Mouse (Mus musculus): Measurements from ENCODE around the gene Col7a1. TPM values are rescaled to one million over a fixed set of nuclear protein-coding genes. Genes with fewer than 3 reads are reported as not detected.

Col7a1 gene
- polyA plus RNA-seq, 1 experiment from 2014 or later, result 7.7 TPM

- peaks cover 29% of the 10 kb centered on the region for H3K36me3 ChIP-seq
- H3K9ac ChIP-seq, result no peak overlapping the region
- WGBS, result 80% methylated on average over 5 of the region's 5 CpGs
- H3K27ac ChIP-seq, result no peak overlapping the region
- H3K4me3 ChIP-seq, result no peak overlapping the region
- H3K4me1 ChIP-seq, result no peaks in the 10 kb centered on the region
- no peak for ATAC-seq (ENCODE audit: low FRiP score, low read depth)
- no peaks in the 10 kb centered on the region for H3K9me3 ChIP-seq
- no peaks in the 10 kb centered on the region for H3K27me3 ChIP-seq
- no peak overlapping the region for H3K4me2 ChIP-seq (replicated peaks)
Observed at GRCm38 (mm10) chr9:109028919-109029318, 75.5 kb downstream of the Col7a1 start.

- H3K4me3 ChIP-seq, result no peak overlapping the region
- H3K27ac ChIP-seq, result no peak overlapping the region
- H3K36me3 ChIP-seq, result peaks cover 23% of the 10 kb centered on the region
- no peak overlapping the region for H3K9ac ChIP-seq
- whole genome bisulfite sequencing, result 67% methylated on average over 3 of the region's 3 CpGs
- no peaks in the 10 kb centered on the region for H3K9me3 ChIP-seq
- H3K4me2 ChIP-seq (replicated peaks), result no peak overlapping the region
- no peaks in the 10 kb centered on the region for H3K4me1 ChIP-seq
- no peaks in the 10 kb centered on the region for H3K27me3 ChIP-seq
- ATAC-seq (ENCODE audit: low FRiP score, low read depth), result no peak
Observed at GRCm38 (mm10) chr9:109030312-109030711, 76.9 kb downstream of the Col7a1 start.

GRCm38 (mm10) chr9:109031001-109031400, 77.6 kb downstream of the Col7a1 start:
- Histone ChIP-seq H3K4me2 (replicated peaks) (no peak overlapping the region), H3K27ac (no peak overlapping the region), H3K36me3 (peaks cover 17% of the 10 kb centered on the region), H3K9me3 (no peaks in the 10 kb centered on the region), H3K27me3 (no peaks in the 10 kb centered on the region), H3K4me1 (no peaks in the 10 kb centered on the region), H3K4me3 (no peak overlapping the region), H3K9ac (no peak overlapping the region)
- WGBS, result 92% methylated on average over 7 of the region's 7 CpGs
- no peak for ATAC-seq (ENCODE audit: low FRiP score, low read depth)

- H3K27ac ChIP-seq, result no peak overlapping the region
- 83% methylated on average over 8 of the region's 8 CpGs for WGBS
- no peak for ATAC-seq (ENCODE audit: low FRiP score, low read depth)
- H3K36me3 ChIP-seq, result peaks cover 14% of the 10 kb centered on the region
- H3K4me3 ChIP-seq, result no peak overlapping the region
- H3K9me3 ChIP-seq, result no peaks in the 10 kb centered on the region
- H3K27me3 ChIP-seq, result no peaks in the 10 kb centered on the region
- no peaks in the 10 kb centered on the region for H3K4me1 ChIP-seq
- H3K4me2 ChIP-seq (replicated peaks), result no peak overlapping the region
- no peak overlapping the region for H3K9ac ChIP-seq
Observed at GRCm38 (mm10) chr9:109031686-109032085, 78.3 kb downstream of the Col7a1 start.

GRCm38 (mm10) chr9:109032435-109032834, 79.0 kb downstream of the Col7a1 start:
- Histone ChIP-seq H3K9me3 (no peaks in the 10 kb centered on the region), H3K4me1 (no peaks in the 10 kb centered on the region), H3K27ac (no peak overlapping the region), H3K4me2 (replicated peaks) (no peak overlapping the region), H3K36me3 (peaks cover 12% of the 10 kb centered on the region), H3K4me3 (no peak overlapping the region), H3K27me3 (no peaks in the 10 kb centered on the region), H3K9ac (no peak overlapping the region)
- no peak for ATAC-seq (ENCODE audit: low FRiP score, low read depth)
- 89% methylated on average over 6 of the region's 6 CpGs for WGBS

MicroRNA genes within 50 kb of the gene (microRNA counts, 519-probe panel; counts per million panel counts)
- not detected for microRNA mmu-miR-711

Small RNAs within 50 kb of the gene (microRNA-seq; reads per million reads assigned to microRNA genes)
- not detected for gene Mir711

Other genes with a start within 250 kb of the Col7a1 start
- gene Ip6k2, start 169.8 kb upstream of the Col7a1 start, polyA plus RNA-seq (2015; fragmentation: Nextera tagmentation; extraction: Ambion mirVana), result 149 and 152 TPM in 2 replicates
- 17.2 and 22.5 TPM in 2 replicates for gene Nckipsd, start 145.2 kb upstream of the Col7a1 start, polyA plus RNA-seq (2015; fragmentation: Nextera tagmentation; extraction: Ambion mirVana)
- gene Celsr3, start 127.3 kb upstream of the Col7a1 start, polyA plus RNA-seq (2015; fragmentation: Nextera tagmentation; extraction: Ambion mirVana), result 0.09 and 0.13 TPM in 2 replicates
- gene Slc26a6, start 100.3 kb upstream of the Col7a1 start, polyA plus RNA-seq (2015; fragmentation: Nextera tagmentation; extraction: Ambion mirVana), result 19.0 and 19.6 TPM in 2 replicates
- not detected in 2 replicates for gene Tmem89, start 39.0 kb upstream of the Col7a1 start, polyA plus RNA-seq (2015; fragmentation: Nextera tagmentation; extraction: Ambion mirVana)
- 437 and 447 TPM in 2 replicates for gene Uqcrc1, start 17.0 kb upstream of the Col7a1 start, polyA plus RNA-seq (2015; fragmentation: Nextera tagmentation; extraction: Ambion mirVana)
- 0.22 and 0.33 TPM in 2 replicates for gene Ucn2, start 32.4 kb downstream of the Col7a1 start, polyA plus RNA-seq (2015; fragmentation: Nextera tagmentation; extraction: Ambion mirVana)
- 12.3 and 14.6 TPM in 2 replicates for gene Pfkfb4, start 38.2 kb downstream of the Col7a1 start, polyA plus RNA-seq (2015; fragmentation: Nextera tagmentation; extraction: Ambion mirVana)
- 84.1 and 87.1 TPM in 2 replicates for gene Shisa5, start 85.0 kb downstream of the Col7a1 start, polyA plus RNA-seq (2015; fragmentation: Nextera tagmentation; extraction: Ambion mirVana)
- gene Trex1, start 106.1 kb downstream of the Col7a1 start, polyA plus RNA-seq (2015; fragmentation: Nextera tagmentation; extraction: Ambion mirVana), result 9.0 and 11.8 TPM in 2 replicates
- 29.0 and 31.1 TPM in 2 replicates for gene Atrip, start 120.5 kb downstream of the Col7a1 start, polyA plus RNA-seq (2015; fragmentation: Nextera tagmentation; extraction: Ambion mirVana)
- gene Ccdc51, start 128.9 kb downstream of the Col7a1 start, polyA plus RNA-seq (2015; fragmentation: Nextera tagmentation; extraction: Ambion mirVana), result 13.4 and 14.2 TPM in 2 replicates
- gene Tma7, start 129.0 kb downstream of the Col7a1 start, polyA plus RNA-seq (2015; fragmentation: Nextera tagmentation; extraction: Ambion mirVana), result 711 TPM in 2 replicates
- 13.0 and 13.4 TPM in 2 replicates for gene Plxnb1, start 141.8 kb downstream of the Col7a1 start, polyA plus RNA-seq (2015; fragmentation: Nextera tagmentation; extraction: Ambion mirVana)
- gene Fbxw21, start 208.5 kb downstream of the Col7a1 start, polyA plus RNA-seq (2015; fragmentation: Nextera tagmentation; extraction: Ambion mirVana), result not detected in 2 replicates
- not detected in 2 replicates for gene Fbxw13, start 242.4 kb downstream of the Col7a1 start, polyA plus RNA-seq (2015; fragmentation: Nextera tagmentation; extraction: Ambion mirVana)

Data from limb, embryonic 13.5 days (tissue).